Mouse (Mus musculus): Measurements from ENCODE around the gene Arhgef2. TPM values are rescaled to one million over a fixed set of nuclear protein-coding genes. Genes with fewer than 3 reads are reported as not detected.

Arhgef2 gene
- total and polyA plus RNA-seq, 2 experiments from 2014 or later = 66.7 to 78.8 TPM

DNA sequence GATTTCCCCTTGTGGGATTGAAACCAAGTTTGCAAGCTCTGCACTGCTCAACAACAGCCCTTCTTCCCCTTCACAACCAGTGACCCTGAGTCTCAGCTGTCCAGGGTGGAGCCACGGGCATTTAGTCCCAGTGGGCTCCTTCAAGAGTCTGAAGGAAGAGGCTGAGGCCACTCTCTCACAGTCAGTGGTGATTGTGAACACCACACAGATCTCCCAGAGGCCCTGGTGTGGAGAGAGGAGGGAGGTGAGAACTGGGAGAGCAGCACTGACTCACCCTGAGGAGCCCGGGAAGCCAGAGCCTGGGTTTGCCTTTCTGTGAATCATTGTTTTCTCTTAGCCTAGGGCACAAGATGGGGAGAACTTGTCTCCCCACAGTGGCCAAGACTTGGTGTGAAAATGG lies 19.2 kb downstream of the Arhgef2 start:
- H3K4me1 ChIP-seq (ENCODE audit: insufficient read depth) = peaks cover 17% of the 10 kb centered on the region

DNA sequence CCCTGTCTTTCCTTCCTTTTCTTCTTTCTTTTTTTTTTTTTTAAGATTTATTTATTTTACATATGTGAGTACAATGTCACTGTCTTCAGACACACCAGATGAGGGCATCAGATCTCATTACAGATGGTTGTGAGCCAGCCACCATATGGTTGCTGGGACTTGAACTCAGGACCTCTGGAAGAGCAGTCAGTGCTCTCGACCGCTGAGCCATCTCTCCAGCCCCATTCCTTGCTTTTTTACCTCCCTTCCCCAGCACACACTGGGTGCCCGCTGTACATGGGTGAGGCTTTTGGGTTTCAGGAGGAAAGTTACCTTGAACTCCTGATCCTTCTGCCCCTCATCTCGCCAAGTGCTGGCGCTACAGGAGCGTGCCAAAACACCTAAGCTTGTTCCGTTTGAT lies 19.8 kb downstream of the Arhgef2 start:
- no peaks in the 10 kb centered on the region for H3K9me3 ChIP-seq (ENCODE audit: low read length)
- H3K4me2 ChIP-seq (ENCODE audit: low read depth) = no peak overlapping the region
- 89% methylated on average over 7 of the region's 7 CpGs for WGBS
- H3K27me3 ChIP-seq (ENCODE audit: insufficient read depth, low read length) = no peaks in the 10 kb centered on the region
- H3K4me3 ChIP-seq (ENCODE audit: low read depth, low read length) = no peak overlapping the region
- peaks cover 15% of the 10 kb centered on the region for H3K4me1 ChIP-seq (ENCODE audit: insufficient read depth)
- DNase-seq (no peak), ATAC-seq (no peak)
- H3K36me3 ChIP-seq (ENCODE audit: insufficient read depth) = peaks cover 16% of the 10 kb centered on the region
- H3K9ac ChIP-seq = no peak overlapping the region
- 0 out of 2 replicates have a peak overlapping the region, but pooled peaks have one; percentile 94 for H3K27ac ChIP-seq (ENCODE audit: low read depth, low read length)
- no peak for TF ChIP-seq CTCF (IDR thresholded peaks at IDR 0.05; ENCODE audit: low read depth)

More for the DNA sequence above, 19.2 kb downstream of the Arhgef2 start:
- DNase-seq = no peak
- Histone ChIP-seq H3K36me3 (ENCODE audit: insufficient read depth) (peaks cover 10% of the 10 kb centered on the region), H3K4me2 (ENCODE audit: low read depth) (peak overlapping the region; percentile 92), H3K4me3 (ENCODE audit: low read depth, low read length) (no peak overlapping the region), H3K27ac (ENCODE audit: low read depth, low read length) (peak overlapping the region; percentile 94), H3K27me3 (ENCODE audit: insufficient read depth, low read length) (no peaks in the 10 kb centered on the region), H3K9me3 (ENCODE audit: low read length) (no peaks in the 10 kb centered on the region), H3K9ac (peak overlapping the region; percentile 95)
- no peak for ATAC-seq
- 42% methylated on average over 2 of the region's 2 CpGs for WGBS
- TF ChIP-seq CTCF (IDR thresholded peaks at IDR 0.05; ENCODE audit: low read depth) = no peak

- DNase-seq (no peak), ATAC-seq (no peak)
- Histone ChIP-seq H3K27me3 (ENCODE audit: insufficient read depth, low read length) (no peaks in the 10 kb centered on the region), H3K4me3 (ENCODE audit: low read depth, low read length) (no peak overlapping the region), H3K4me2 (ENCODE audit: low read depth) (no peak overlapping the region), H3K9me3 (ENCODE audit: low read length) (no peaks in the 10 kb centered on the region), H3K4me1 (ENCODE audit: insufficient read depth) (peaks cover 12% of the 10 kb centered on the region), H3K27ac (ENCODE audit: low read depth, low read length) (no peak overlapping the region), H3K9ac (no peak overlapping the region), H3K36me3 (ENCODE audit: insufficient read depth) (peaks cover 23% of the 10 kb centered on the region)
- WGBS = 63% methylated on average over 7 of the region's 7 CpGs
- no peak for TF ChIP-seq CTCF (IDR thresholded peaks at IDR 0.05; ENCODE audit: low read depth)
Observed at GRCm38 (mm10) chr3:88626316-88626715, 20.6 kb downstream of the Arhgef2 start.

GRCm38 (mm10) chr3:88627114-88627513 lies 21.3 kb downstream of the Arhgef2 start:
- H3K9me3 ChIP-seq (ENCODE audit: low read length) = no peaks in the 10 kb centered on the region
- H3K36me3 ChIP-seq (ENCODE audit: insufficient read depth) = peaks cover 31% of the 10 kb centered on the region
- no peaks in the 10 kb centered on the region for H3K27me3 ChIP-seq (ENCODE audit: insufficient read depth, low read length)
- DNase-seq (no peak), ATAC-seq (no peak)
- no peak overlapping the region for H3K4me2 ChIP-seq (ENCODE audit: low read depth)
- H3K27ac ChIP-seq (ENCODE audit: low read depth, low read length) = no peak overlapping the region
- H3K4me3 ChIP-seq (ENCODE audit: low read depth, low read length) = no peak overlapping the region
- TF ChIP-seq CTCF (IDR thresholded peaks at IDR 0.05; ENCODE audit: low read depth) = no peak
- H3K4me1 ChIP-seq (ENCODE audit: insufficient read depth) = peaks cover 12% of the 10 kb centered on the region
- no peak overlapping the region; the same call in 1 of the 2 replicates for H3K9ac ChIP-seq
- 68% methylated on average over 4 of the region's 4 CpGs for WGBS

DNA sequence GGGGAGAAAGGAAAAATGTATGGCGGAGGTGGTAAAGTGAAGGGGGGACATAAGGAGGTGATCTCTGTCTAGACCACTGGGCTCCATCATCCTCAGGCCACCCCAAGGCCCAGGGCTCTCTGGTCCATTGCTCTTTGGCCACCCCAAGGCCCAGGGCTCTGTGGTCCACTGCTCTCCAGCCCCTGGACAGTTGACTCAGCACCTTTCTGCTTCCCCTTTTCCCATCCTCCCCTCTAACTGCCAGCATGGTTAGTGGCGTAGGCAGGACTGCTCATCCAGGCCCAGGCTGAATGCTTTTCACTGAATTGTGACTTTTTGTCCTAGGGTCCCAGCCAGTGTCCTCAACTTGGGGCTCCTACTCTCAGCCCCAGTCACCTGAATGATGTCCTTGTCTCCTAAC lies 21.8 kb downstream of the Arhgef2 start:
- H3K9ac ChIP-seq = no peak overlapping the region
- no peaks in the 10 kb centered on the region for H3K27me3 ChIP-seq (ENCODE audit: insufficient read depth, low read length)
- peaks cover 12% of the 10 kb centered on the region for H3K4me1 ChIP-seq (ENCODE audit: insufficient read depth)
- no peak overlapping the region for H3K4me2 ChIP-seq (ENCODE audit: low read depth)
- H3K9me3 ChIP-seq (ENCODE audit: low read length) = no peaks in the 10 kb centered on the region
- no peak for TF ChIP-seq CTCF (IDR thresholded peaks at IDR 0.05; ENCODE audit: low read depth)
- DNase-seq (no peak), ATAC-seq (no peak)
- peaks cover 36% of the 10 kb centered on the region for H3K36me3 ChIP-seq (ENCODE audit: insufficient read depth)
- 77% methylated on average over 2 of the region's 2 CpGs for WGBS
- no peak overlapping the region for H3K4me3 ChIP-seq (ENCODE audit: low read depth, low read length)
- no peak overlapping the region for H3K27ac ChIP-seq (ENCODE audit: low read depth, low read length)

DNA sequence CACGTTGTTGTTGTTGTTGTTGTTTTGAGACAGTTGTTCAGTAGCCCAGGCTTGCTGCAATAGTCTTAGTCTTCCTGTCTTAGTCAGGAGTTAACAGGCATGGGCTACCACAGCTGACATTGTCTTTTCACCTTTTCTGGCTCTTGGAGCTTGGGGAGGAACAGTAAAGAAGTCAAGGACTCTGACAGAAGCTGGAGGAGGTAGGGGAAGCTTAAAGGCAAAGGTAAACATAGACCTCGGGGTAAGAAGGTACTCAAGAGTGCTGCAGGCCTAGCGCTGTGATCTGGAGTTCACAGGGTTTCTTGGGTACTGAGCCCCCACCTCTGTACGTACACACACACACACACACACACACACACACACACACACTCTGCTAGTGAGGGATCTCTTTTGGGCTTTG lies 23.0 kb downstream of the Arhgef2 start:
- peaks cover 12% of the 10 kb centered on the region for H3K4me1 ChIP-seq (ENCODE audit: insufficient read depth)
- TF ChIP-seq CTCF (IDR thresholded peaks at IDR 0.05; ENCODE audit: low read depth) = no peak
- no peaks in the 10 kb centered on the region for H3K27me3 ChIP-seq (ENCODE audit: insufficient read depth, low read length)
- H3K27ac ChIP-seq (ENCODE audit: low read depth, low read length) = no peak overlapping the region
- DNase-seq (no peak), ATAC-seq (no peak)
- no peaks in the 10 kb centered on the region for H3K9me3 ChIP-seq (ENCODE audit: low read length)
- no peak overlapping the region for H3K4me2 ChIP-seq (ENCODE audit: low read depth)
- WGBS = 77% methylated on average over 4 of the region's 4 CpGs
- H3K9ac ChIP-seq = no peak overlapping the region
- peaks cover 48% of the 10 kb centered on the region for H3K36me3 ChIP-seq (ENCODE audit: insufficient read depth)
- H3K4me3 ChIP-seq (ENCODE audit: low read depth, low read length) = no peak overlapping the region

DNA sequence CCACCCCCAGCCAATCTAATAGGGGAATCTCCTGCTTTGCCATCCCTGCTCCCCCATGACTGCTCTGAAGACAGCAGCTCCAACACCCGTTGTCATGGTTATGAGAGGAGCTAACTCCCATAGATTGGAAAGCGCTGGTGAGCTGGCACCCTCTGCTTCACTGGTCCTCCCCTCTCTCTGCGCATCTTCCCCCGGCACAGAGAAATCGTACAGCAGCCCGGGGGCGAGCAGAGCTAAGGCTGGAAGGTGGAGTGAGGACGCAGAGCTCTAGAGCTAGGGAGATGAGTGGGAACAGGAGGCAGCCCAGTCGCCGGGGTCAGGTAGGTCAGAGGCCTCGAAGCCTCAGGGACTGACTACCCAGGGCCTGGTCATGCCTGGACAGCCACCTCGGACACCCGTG lies 23.5 kb downstream of the Arhgef2 start:
- Histone ChIP-seq H3K36me3 (ENCODE audit: insufficient read depth) (peaks cover 53% of the 10 kb centered on the region), H3K9ac (no peak overlapping the region)
- peak; percentile 26; the same call in 1 of the 2 replicates for ATAC-seq

More for the DNA sequence above, 23.5 kb downstream of the Arhgef2 start:
- no peak for DNase-seq
- Histone ChIP-seq H3K27me3 (ENCODE audit: insufficient read depth, low read length) (no peaks in the 10 kb centered on the region), H3K4me3 (ENCODE audit: low read depth, low read length) (no peak overlapping the region), H3K4me1 (ENCODE audit: insufficient read depth) (peaks cover 11% of the 10 kb centered on the region), H3K4me2 (ENCODE audit: low read depth) (no peak overlapping the region), H3K9me3 (ENCODE audit: low read length) (no peaks in the 10 kb centered on the region), H3K27ac (ENCODE audit: low read depth, low read length) (0 out of 2 replicates have a peak overlapping the region, but pooled peaks have one; percentile 21)
- no peak for TF ChIP-seq CTCF (IDR thresholded peaks at IDR 0.05; ENCODE audit: low read depth)
- WGBS = 74% methylated on average over 13 of the region's 13 CpGs

Data from forebrain, postnatal 0 days (tissue).